Mouse (Mus musculus): ENCODE data around the gene G430095P16Rik.

DNA sequence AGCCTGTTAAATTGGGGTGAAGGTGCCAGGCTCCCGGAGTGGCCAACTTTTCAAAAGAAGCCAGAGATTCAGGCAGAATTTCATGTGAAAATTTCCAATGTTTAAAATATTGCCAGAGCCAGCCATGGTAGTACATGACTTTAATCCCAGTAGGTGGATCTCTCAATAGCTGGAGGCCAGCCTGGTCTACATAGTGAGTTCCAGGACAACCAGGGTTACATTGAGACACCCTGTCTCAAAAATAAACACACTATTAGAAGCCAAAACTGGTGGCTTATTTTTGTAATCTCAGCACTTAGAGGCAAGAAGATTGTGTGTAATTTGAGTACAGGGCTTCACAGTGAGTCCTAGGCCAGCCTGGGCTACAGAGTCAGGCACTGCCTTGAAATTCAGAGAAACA, 12.9 kb upstream of the G430095P16Rik start:
- no peak for TF ChIP-seq CTCF (IDR thresholded peaks at IDR 0.05; ENCODE audit: low read depth)
- no peak for TF ChIP-seq EP300 (IDR thresholded peaks at IDR 0.05; ENCODE audit: low read depth)
